Mouse (Mus musculus) MN1 (cell line): ENCODE results near the gene Olfr709-ps1.
"Not testable (repeated sequence)": the region's sequence is repeated elsewhere in the genome, so short reads cannot be mapped to it uniquely, and the experiment has no call there.

Experiments
- DNase-seq: peaks from one replicate; pipeline ENCODE4 v3.0.0-alpha.2; 2016; ENCODE audit warnings: low spot score

Olfr709-ps1 gene

GRCm38 (mm10) chr7:106932119-106932518 lies at the start of gene Olfr709-ps1:
Gene Olfr709-ps1, minus strand, starts transcription at chr7:106932219.
- DNase-seq = no peak

- no peak for DNase-seq
Observed at GRCm38 (mm10) chr7:106975353-106975752, 43.3 kb upstream of the Olfr709-ps1 start, which contains the start of gene Olfr711. Gene Olfr711, minus strand, starts transcription at chr7:106975453.

DNA sequence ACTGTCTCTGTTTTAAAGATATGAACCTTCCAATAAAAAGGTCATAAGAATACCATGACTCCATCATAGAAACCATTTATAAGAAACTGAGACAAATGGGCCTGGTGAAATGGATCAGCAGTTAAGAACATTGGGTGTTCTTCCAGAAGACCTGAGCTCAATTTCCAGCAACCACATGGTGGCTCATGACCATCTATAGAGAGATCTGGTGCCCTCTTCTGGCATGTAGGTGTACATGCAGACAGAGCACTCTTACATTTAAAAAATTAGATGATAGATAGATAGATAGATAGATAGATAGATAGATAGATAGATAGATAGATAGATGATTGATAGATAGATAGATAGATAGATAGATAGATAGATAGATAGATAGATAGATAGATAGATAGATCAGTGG lies 35.5 kb upstream of the Olfr709-ps1 start:
- DNase-seq = not testable (repeated sequence)

DNA sequence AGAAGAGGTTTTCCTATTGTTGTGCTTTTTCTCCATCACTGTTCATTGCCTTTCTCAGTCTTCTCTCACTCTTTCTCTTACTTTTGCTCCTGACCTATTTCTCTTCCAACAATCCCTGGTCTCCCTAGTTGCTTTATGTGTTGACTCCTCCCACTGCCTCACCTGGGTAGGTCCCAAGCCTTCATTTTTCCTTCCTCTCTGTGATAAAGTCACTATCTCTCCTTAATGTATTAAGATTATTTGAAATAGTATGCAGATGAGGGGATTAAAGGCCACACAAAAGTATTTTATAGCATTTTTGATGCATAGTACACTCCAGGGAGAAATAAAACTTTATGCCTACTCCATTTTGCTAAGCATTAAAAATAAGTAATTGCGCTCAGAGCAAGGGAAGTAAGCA lies 31.8 kb upstream of the Olfr709-ps1 start, which contains the start of gene Olfr6:
Olfr6 (minus strand) TSS at position 101 of the 400 bp plus-strand sequence.
- DNase-seq = no peak

DNA sequence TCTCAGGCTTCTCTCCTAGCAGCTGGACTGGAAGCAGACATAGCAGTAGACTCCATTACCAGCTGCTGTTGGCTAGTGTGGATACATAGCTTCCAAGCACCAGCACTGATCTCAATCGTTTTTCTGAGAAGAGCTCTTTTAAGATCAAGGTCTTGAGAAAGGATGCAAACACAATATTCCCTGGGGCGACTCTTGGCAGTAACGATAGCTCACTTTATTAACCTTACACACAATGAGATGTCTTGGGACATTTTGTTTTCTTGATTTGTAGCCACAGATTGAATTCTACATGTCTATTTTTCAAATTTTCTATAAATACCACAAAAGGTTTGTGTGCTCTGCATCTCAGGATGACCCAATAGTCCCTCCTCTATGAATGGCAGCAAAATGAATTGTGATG lies 16.2 kb upstream of the Olfr709-ps1 start, which contains the start of gene Olfr710:
Olfr710 (minus strand) TSS at position 101 of the 400 bp plus-strand sequence.
- no peak for DNase-seq

GRCm38 (mm10) chr7:106920961-106921360 lies 11.1 kb downstream of the Olfr709-ps1 start:
- not testable (repeated sequence) for DNase-seq

DNA sequence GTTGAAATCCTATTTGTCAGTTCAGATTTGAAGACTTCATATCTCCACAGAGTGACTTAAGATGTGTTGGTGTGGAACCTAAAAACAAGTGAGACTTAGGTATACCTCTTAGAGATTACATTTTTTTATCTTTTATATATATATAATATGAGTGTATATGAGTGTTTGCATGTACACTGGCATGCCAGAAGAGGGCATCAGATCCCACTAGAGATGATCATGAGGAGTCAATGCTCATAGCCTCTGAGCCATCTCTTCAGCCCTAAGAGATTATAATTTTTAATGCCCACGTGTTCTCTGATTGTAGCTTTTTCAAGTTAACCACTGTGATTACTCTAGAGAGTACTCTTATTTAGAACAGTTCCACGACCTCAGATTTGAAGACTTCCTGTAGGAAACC lies 24.3 kb downstream of the Olfr709-ps1 start, which contains the start of gene Olfr1532-ps1:
Olfr1532-ps1 (plus strand) TSS at position 326 of the 400 bp plus-strand sequence.
- no peak for DNase-seq

GRCm38 (mm10) chr7:106901141-106901540 lies 30.9 kb downstream of the Olfr709-ps1 start, which contains the start of gene Olfr707:
Gene Olfr707, minus strand, starts transcription at chr7:106901241.
- not testable (repeated sequence) for DNase-seq

- DNase-seq = no peak
Observed at GRCm38 (mm10) chr7:106888062-106888461, 44.0 kb downstream of the Olfr709-ps1 start, which contains the start of gene Olfr706. Gene Olfr706, minus strand, starts transcription at chr7:106888162.

GRCm38 (mm10) chr7:106876791-106877190 lies 55.2 kb downstream of the Olfr709-ps1 start, which contains the start of gene Olfr705:
Gene Olfr705, minus strand, starts transcription at chr7:106876891.
- no peak for DNase-seq
